Mouse (Mus musculus): ENCODE data around the gene Odf3b.

GRCm38 (mm10) chr15:89402471-89402870 lies 23.4 kb upstream of the Odf3b start:
- TF ChIP-seq CTCF (IDR thresholded peaks at IDR 0.05; ENCODE audit: borderline replicate concordance, insufficient read depth, low read length) = no peak
- TF ChIP-seq POLR2A (IDR thresholded peaks at IDR 0.05; ENCODE audit: low read depth, low read length) = no peak

Measured in embryonic fibroblast, embryonic 13.5 days (primary cell).